Comparison of ENCODE assay signal across 26 mouse cellular contexts in genomic region chrX:164262286-164262685, GRCm38 (mm10). TPM values are rescaled to one million over a fixed set of nuclear protein-coding genes. Genes with fewer than 3 reads are reported as not detected.
DNase-seq lines count a peak whose midpoint lies in the region; ATAC-seq and TF ChIP-seq lines count a peak whose summit lies in the region.
"Had no signal": no experiment of that assay in that cellular context is flagged by ENCODE, and none has a peak within 500 bp of the region (broad histone marks: within the 10 kb centered on the region; RNA-seq: fewer than 3 reads in every experiment).

No protein-coding gene starts in this region.

- WGBS in forebrain, embryonic 10.5 days: 50% methylated on average over 2 of the region's 2 CpGs
- WGBS in forebrain, postnatal 0 days: 53% methylated on average over 2 of the region's 2 CpGs
- WGBS in midbrain, embryonic 10.5 days: 49% methylated on average over 2 of the region's 2 CpGs

- no peak for TF ChIP-seq CTCF in forebrain, postnatal 0 days (IDR thresholded peaks at IDR 0.05; ENCODE audit: low read depth)

- H3K27ac ChIP-seq in forebrain, embryonic 10.5 days: 0 out of 2 replicates have a peak overlapping the region, but pooled peaks have one; percentile 20
- H3K27ac ChIP-seq in forebrain, postnatal 0 days (ENCODE audit: low read depth, low read length): no peak overlapping the region
- no peak overlapping the region for H3K27ac ChIP-seq in midbrain, embryonic 10.5 days (replicated peaks)
- H3K27ac ChIP-seq: embryonic facial prominence, embryonic 13.5 days; embryonic facial prominence, embryonic 15.5 days; forebrain, embryonic 13.5 days; forebrain, embryonic 15.5 days had no signal

- no peaks in the 10 kb centered on the region for H3K4me1 ChIP-seq in forebrain, embryonic 10.5 days
- H3K4me1 ChIP-seq in forebrain, postnatal 0 days (ENCODE audit: insufficient read depth): no peaks in the 10 kb centered on the region
- no peaks in the 10 kb centered on the region for H3K4me1 ChIP-seq in midbrain, embryonic 10.5 days
- H3K4me1 ChIP-seq: embryonic facial prominence, embryonic 13.5 days; embryonic facial prominence, embryonic 15.5 days; forebrain, embryonic 13.5 days; forebrain, embryonic 15.5 days had no signal

- H3K4me3 ChIP-seq in forebrain, embryonic 10.5 days: no peak overlapping the region
- no peak overlapping the region for H3K4me3 ChIP-seq in forebrain, postnatal 0 days (ENCODE audit: low read depth, low read length)
- H3K4me3 ChIP-seq in midbrain, embryonic 10.5 days: no peak overlapping the region
- H3K4me3 ChIP-seq: embryonic facial prominence, embryonic 13.5 days; embryonic facial prominence, embryonic 15.5 days; erythroblast, embryonic 14.5 days; forebrain, embryonic 13.5 days; forebrain, embryonic 15.5 days had no signal

- no peak overlapping the region for H3K4me2 ChIP-seq in forebrain, postnatal 0 days (ENCODE audit: low read depth)
- H3K4me2 ChIP-seq: embryonic facial prominence, embryonic 13.5 days; embryonic facial prominence, embryonic 15.5 days; forebrain, embryonic 13.5 days; forebrain, embryonic 15.5 days had no signal

- H3K27me3 ChIP-seq in forebrain, embryonic 10.5 days (ENCODE audit: poor library complexity, severe bottlenecking): peaks cover 94% of the 10 kb centered on the region
- no peaks in the 10 kb centered on the region for H3K27me3 ChIP-seq in forebrain, postnatal 0 days (ENCODE audit: insufficient read depth, low read length)
- peaks cover 93% of the 10 kb centered on the region for H3K27me3 ChIP-seq in midbrain, embryonic 10.5 days (ENCODE audit: low read depth, poor library complexity, severe bottlenecking)
- H3K27me3 ChIP-seq: CH12.LX; forebrain, embryonic 15.5 days had no signal

- H3K36me3 ChIP-seq in forebrain, embryonic 10.5 days (replicated peaks): no peaks in the 10 kb centered on the region
- H3K36me3 ChIP-seq in forebrain, postnatal 0 days (ENCODE audit: insufficient read depth): no peaks in the 10 kb centered on the region
- H3K36me3 ChIP-seq in midbrain, embryonic 10.5 days: no peaks in the 10 kb centered on the region
- H3K36me3 ChIP-seq: embryonic facial prominence, embryonic 13.5 days; embryonic facial prominence, embryonic 15.5 days; forebrain, embryonic 15.5 days had no signal

- no peaks in the 10 kb centered on the region for H3K9me3 ChIP-seq in forebrain, embryonic 10.5 days
- H3K9me3 ChIP-seq in forebrain, postnatal 0 days (ENCODE audit: low read length): no peaks in the 10 kb centered on the region
- no peaks in the 10 kb centered on the region for H3K9me3 ChIP-seq in midbrain, embryonic 10.5 days (replicated peaks)
- H3K9me3 ChIP-seq: embryonic facial prominence, embryonic 13.5 days; embryonic facial prominence, embryonic 15.5 days; forebrain, embryonic 13.5 days; forebrain, embryonic 15.5 days had no signal

- no peak overlapping the region for H3K9ac ChIP-seq in forebrain, postnatal 0 days
- H3K9ac ChIP-seq: embryonic facial prominence, embryonic 13.5 days; embryonic facial prominence, embryonic 15.5 days; forebrain, embryonic 13.5 days; forebrain, embryonic 15.5 days had no signal

- no peak for ATAC-seq in forebrain, postnatal 0 days
- ATAC-seq: activated CD4-positive, CD25-positive, alpha-beta regulatory T cell, adult 4 months; CD4-positive, CD25-positive, alpha-beta regulatory T cell, adult 4 months; forebrain, embryonic 13.5 days; forebrain, embryonic 15.5 days had no signal

- DNase-seq in forebrain, embryonic 10.5 days (ENCODE audit: extremely low spot score, low spot score): no peak
- DNase-seq in forebrain, postnatal 0 days: no peak
- peak; percentile 5 for DNase-seq in WW6 (ENCODE audit: low read depth, low spot score)
- no peak for DNase-seq in midbrain, embryonic 10.5 days (ENCODE audit: low spot score)
- DNase-seq in adrenal gland, postnatal 36 days: no peak
- DNase-seq: adrenal gland, adult 8-10 months; adrenal gland, postnatal 14 days; B cell, adult 2 months; cerebellum, adult 11 months; cerebellum, adult 18-20 months; cerebellum, adult 8-10 months; cerebellum, adult 9-11 months; cerebellum, postnatal 14 days; cerebellum, postnatal 36 days; embryo, embryonic 11 days had no signal

RNA-seq across cellular contexts. Expression of gene Bmx, which starts 4.3 kb away (rescaled TPM):
- 0.10 TPM in 2 replicates for polyA plus RNA-seq in forebrain, embryonic 10.5 days (2016; fragmentation: Nextera tagmentation; extraction: Ambion mirVana)
- 0.38 and 1.2 TPM in 2 replicates for total RNA-seq in forebrain, postnatal 0 days (2014; rRNA removed)
- polyA plus RNA-seq in forebrain, postnatal 0 days (2015; fragmentation: Nextera tagmentation; extraction: Ambion mirVana): 0.33 and 0.39 TPM in 2 replicates
- 0.15 and 0.43 TPM in 2 replicates for polyA plus RNA-seq in midbrain, embryonic 10.5 days (2016; fragmentation: Nextera tagmentation; extraction: Ambion mirVana)
- under 1 TPM; 0.23 to 0.30 TPM for total RNA-seq in adrenal gland, postnatal 36 days (2021)
- total RNA-seq: ES-E14, MEL had no signal
- polyA plus RNA-seq: activated CD4-positive, CD25-positive, alpha-beta regulatory T cell, adult 4 months; CD4-positive, CD25-positive, alpha-beta regulatory T cell, adult 4 months; erythroblast, embryonic 14.5 days had no signal

RNA-seq across cellular contexts. Expression of gene Pir, which starts 6.9 kb away (rescaled TPM):
- polyA plus RNA-seq in forebrain, embryonic 10.5 days (2016; fragmentation: Nextera tagmentation; extraction: Ambion mirVana): 16.3 and 16.9 TPM in 2 replicates
- total RNA-seq in forebrain, postnatal 0 days (2014; rRNA removed): 1.4 and 3.1 TPM in 2 replicates
- 4.3 and 6.1 TPM in 2 replicates for polyA plus RNA-seq in forebrain, postnatal 0 days (2015; fragmentation: Nextera tagmentation; extraction: Ambion mirVana)
- 7.7 and 9.4 TPM in 2 replicates for polyA plus RNA-seq in midbrain, embryonic 10.5 days (2016; fragmentation: Nextera tagmentation; extraction: Ambion mirVana)
- 1 to 10 TPM; 3.9 to 4.9 TPM for total RNA-seq in adrenal gland, postnatal 36 days (2021)
- total RNA-seq: CH12.LX; common myeloid progenitor, adult 5-6 weeks had no signal
- polyA plus RNA-seq: activated CD4-positive, CD25-positive, alpha-beta regulatory T cell, adult 4 months; CD4-positive, CD25-positive, alpha-beta regulatory T cell, adult 4 months had no signal
